Mouse (Mus musculus) cerebellum, postnatal 14 days (tissue): ENCODE results near the gene Hspa12b.

Experiments
- DNase-seq, 2 experiments: peaks; one replicate each; pipeline ENCODE4 v3.0.0; 2021; ENCODE audit warnings: mixed read lengths in 2 of 2

The Hspa12b gene

DNA sequence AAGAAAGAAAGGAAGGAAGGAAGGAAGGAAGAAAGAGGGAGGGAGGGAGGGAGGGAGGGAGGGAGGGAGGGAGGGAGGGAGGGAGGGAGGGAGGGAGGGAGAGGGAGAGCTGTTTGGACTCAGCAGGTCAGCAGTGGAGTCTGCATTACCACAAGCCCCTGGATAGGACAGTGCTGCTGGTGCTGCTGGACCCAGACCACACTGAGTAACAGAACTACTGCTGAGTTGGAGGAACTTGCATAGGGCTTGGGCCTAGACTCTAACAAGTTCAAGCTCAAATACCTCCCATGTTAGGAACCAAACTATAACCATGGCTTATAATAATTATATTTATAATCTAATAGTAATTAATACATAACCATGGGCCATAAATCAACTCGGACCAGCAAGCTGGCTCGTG, 3.8 kb downstream of the Hspa12b start:
- no peak for DNase-seq

DNA sequence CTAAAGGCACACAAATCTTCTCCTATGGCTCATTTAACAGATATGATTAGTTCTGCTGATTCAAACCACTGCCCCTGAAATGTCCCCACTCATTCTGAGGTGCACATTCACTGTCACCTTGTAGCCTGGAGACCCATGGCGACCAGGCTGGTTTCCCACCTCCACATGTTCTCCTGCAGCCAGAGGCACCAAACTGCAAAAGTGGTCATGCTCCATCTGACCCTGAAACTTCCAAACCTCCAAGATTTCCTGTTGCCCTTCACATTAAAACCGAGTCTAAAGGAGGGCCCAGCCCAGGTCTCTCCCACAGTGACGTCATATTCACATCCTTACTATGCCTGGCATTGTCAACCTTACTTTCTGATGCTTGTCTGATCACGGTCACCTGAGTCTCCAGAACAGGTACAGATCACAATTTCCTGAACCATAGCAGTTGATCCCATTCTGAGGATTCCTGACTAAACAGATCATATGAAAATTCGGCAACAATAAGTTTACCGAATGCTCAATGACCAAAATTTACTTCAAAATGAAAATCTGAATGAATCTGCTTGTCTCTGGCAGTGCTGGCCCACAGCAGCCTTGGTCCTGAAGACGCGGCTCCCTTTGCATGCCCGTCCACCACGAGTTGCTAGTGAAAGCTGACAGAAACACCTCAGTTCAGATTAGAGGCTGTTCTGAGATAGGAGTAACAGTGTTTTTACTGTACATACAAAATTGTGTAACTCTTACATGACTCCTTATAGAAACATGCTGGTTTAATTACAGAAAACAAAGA, 5.2 kb downstream of the Hspa12b start:
- DNase-seq, result no peak

DNA sequence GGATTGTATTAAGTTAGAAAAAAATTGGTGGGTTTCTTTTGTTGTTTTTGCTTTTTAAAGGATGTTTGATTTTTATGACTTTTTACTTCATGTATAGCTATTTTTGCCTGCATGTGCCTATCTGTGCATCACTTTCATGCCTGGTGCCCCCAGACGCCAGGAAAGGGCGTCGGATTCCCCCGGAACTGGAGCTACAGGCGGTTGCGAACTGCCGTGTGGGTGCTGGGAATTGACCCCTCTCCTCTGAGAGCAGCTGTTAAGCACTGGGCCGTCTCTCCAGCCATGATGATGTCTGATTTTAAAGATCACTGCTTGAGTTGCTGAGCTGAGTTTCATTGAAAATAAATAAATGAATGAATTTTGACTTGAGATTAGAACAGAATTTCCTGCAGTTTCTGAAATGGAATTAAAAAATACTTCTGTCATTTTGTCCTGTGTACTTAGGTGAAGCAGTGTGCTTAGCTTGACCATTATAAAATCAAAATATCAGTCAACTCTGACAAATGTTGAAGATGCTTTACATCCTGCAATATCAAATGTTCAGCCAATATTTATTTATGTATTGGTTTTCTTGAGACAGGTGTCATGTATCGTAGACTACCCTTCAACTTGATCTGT, 6.0 kb downstream of the Hspa12b start, which contains the start of gene Gm11037:
Gm11037 (plus strand) TSS at position 568 of the 618 bp plus-strand sequence.
- DNase-seq, result no peak

DNA sequence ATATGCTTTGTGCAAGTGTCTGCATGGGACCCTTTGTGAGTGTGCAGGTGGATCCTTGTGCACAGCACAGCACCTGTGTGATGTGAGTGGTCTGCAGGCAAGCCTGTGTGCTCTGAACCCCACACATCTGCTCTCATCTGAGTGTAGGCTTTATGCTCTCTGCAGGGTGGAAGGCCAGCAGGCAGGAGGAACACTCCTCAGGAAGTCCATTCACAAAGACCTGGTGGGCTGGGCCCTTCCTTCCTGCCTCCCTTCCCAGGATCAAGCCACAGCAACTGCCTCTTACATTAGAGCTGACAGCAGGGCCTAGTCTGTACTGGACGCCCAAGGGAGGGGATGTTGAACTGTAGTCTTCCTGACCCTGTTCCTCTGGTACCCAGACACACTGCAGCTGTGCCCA, 7.3 kb downstream of the Hspa12b start:
- no peak for DNase-seq

DNA sequence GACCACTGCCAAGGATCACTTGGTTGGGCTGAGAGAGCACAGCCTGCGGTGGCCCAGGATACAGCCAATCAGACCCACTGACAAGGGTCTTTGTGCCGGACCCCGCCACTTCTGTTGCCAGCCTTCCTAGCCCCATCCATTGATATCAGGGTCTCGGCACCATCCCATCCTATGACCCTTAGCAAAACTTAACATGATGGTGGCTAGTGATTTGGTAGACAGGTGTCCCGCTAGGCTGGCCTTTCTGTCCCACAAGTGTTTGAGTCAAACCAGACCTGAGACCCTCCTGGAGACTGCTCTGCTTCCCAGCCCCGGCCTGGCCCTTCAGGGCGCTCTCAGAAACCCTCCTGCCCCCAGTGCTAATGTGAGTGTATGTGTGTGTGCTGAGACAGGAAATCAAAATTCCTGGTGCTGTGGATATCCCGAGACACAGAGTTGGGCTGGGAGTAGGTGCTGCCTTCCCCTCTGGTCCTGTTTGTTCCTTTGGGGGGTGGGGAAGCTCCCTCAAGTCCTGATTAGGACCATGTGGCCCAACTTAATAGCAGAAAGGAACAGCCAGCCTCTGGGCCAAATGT, 7.8 kb downstream of the Hspa12b start:
- no peak for DNase-seq

DNA sequence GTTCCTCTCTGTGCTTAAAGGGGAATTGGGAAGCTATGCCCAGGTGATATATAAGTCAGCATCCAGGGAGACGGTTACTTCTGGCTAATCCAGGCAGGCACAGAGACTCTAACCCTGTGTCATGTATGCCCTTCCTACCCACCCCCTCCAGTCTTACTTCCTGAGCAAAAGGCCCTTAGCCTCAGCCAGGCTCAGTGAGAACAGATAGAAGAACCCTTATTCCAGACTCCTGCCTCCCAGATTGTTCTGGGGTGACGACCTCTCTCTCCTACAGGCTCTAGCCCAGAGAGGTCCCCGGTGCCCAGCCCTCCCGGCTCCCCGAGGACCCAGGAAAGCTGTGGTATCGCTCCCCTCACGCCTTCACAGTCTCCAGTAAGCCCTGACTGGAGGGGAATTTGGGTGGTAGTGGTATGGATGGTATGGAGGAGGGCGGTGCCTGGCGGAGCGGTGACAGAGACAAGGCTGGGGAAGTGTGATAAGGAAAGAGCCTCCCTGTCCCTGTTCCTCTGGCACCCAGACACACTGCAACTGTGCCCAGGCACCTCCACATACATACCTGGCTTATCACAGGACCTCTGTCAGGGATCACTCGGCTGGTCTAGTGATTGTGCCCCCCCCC, 8.6 kb downstream of the Hspa12b start:
- no peak for DNase-seq

DNA sequence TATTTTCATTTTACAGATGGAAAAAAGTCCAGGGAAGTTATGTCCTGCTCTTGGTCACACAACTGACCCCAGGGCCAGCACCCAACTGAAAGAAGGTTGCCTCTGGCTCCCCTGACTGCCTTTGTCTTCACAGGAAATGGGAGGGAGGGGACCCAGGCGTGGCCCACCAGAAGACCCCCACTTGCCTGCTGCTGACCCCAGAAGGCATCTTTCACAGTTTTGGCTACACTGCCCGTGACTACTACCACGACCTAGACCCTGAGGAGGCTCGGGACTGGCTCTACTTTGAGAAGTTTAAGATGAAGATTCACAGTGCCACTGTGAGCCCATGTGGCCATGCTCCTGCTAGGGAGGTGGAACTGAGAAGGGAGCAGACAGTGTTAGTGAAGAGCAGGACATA, 11.2 kb downstream of the Hspa12b start:
- DNase-seq, result no peak

DNA sequence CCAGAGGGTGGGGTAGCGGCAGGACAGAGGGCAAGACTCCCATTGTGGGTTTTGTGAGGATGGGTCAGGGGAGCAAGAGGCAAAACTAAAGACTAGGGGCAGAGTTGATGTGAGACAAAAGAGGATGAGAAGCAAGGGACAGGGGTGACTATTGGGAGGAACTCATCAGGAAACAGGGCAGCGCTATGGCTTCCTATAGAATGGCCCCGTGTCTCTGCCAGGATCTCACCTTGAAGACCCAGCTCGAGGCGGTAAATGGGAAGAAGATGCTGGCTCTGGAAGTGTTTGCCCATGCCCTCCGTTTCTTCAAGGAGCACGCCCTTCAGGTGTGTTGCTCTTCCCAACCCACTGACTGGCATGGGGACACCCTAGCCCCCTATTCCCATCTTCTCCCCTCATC, 11.7 kb downstream of the Hspa12b start:
- no peak for DNase-seq

DNA sequence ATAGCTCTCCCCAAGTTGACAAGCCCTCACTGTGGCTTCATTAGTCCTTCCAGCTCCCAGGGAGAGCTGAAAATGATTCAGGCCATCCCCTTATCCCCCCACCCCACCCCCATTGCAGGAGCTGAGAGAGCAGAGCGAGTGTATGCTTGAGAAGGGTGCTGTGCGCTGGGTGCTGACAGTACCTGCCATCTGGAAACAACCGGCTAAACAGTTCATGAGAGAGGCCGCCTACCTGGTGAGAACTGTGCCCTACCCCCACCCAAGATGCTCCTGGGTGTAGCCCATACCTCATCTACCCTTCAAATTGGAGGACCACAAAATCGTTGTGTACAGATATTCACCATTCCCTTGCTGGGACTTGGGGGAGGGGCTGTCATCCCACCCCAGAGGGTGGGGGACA, 12.2 kb downstream of the Hspa12b start:
- DNase-seq, result no peak

DNA sequence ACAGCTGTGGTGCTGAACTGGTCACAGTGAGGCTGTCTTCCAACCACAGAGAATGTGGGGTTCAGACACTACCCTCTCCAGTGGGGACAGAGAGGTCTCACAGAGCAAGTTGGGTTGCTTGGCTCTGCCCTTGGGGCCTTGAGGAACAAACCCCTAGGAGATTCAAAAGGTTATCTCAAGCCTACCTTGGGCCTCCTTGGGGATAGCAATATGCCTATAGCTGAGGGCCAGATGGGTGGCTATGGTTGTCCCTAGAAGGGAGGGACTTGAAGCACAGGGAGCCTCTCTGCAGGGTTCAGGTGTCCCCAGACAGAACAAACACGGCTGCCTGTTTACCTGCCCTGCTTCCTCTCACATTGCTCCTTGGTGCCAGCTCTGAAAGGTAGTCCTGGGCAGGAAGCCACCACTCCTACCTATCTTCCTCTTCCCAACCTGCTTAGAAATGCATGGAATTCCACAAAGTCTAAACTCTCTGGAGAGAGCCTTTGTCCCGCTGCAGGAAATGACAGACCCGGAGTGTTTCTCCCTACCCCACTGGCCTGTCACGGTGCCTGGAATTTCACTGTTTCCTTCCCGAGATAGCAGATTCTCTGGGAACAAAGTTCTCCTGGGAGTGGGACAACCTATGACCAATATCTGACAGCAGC, 12.9 kb downstream of the Hspa12b start:
- no peak for DNase-seq

DNA sequence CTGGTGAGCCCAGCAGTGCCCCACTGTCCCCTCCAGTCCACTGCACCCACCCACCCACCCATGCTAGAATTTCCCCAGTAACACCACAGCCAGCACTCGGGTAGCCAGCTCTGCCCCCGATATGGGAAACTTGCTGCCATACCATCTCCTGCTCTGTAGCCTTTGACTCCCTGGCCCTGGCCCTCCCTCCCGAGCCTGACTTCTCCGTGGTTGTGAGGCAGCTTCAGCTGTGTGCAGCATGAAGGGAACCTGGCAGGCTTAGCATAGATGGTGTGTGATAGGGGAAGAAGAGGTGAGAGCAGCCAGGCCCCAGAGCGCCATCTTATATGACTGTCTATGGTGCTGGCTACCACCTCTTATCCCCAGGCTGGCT, 13.4 kb downstream of the Hspa12b start:
- no peak for DNase-seq

DNA sequence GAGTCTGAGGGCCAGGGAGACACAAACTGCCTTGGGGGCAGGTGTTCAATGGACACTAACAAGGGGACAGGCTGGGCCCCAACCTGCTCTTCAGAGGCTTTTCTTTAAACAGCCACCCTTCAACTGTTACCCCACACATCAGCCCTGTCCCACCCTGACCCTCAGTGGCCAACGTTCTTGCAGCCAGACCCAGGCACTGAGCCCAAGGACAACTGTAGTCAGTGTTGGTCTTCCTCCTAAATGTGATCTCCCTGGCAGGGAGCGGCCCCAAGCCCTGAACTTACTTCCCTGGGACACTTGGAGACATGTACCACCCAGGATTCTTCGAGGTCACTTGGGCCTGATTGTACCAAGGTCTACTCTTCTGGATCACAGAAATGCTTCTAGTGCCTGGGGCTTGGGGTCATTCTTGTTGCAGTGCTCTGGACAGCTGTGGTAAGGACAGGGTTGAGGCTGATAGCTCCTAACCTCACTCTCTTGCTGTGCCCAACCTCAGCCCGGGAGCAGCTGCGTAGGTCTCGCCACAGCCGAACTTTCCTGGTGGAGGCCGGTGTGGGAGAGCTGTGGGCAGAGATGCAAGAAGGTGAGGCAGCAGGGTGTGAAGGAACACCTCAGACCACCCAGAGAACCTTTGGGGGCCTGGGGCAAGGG, 14.4 kb downstream of the Hspa12b start:
- no peak for DNase-seq

DNA sequence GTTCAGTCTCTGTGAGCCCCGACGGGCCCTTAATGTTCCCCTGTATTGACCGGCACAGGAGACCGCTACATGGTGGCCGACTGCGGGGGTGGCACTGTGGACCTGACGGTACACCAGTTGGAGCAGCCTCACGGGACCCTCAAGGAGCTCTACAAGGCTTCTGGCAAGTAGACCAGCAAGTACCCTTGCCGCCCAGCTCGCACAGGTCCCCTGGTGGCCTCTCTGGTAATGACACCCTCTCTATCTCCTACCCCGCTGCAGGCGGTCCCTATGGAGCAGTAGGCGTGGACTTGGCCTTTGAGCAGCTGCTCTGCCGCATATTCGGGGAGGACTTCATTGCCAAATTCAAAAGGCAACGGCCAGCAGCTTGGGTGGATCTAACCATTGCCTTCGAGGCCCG, 15.5 kb downstream of the Hspa12b start:
- DNase-seq, result peak; percentile 24 to 69

DNA sequence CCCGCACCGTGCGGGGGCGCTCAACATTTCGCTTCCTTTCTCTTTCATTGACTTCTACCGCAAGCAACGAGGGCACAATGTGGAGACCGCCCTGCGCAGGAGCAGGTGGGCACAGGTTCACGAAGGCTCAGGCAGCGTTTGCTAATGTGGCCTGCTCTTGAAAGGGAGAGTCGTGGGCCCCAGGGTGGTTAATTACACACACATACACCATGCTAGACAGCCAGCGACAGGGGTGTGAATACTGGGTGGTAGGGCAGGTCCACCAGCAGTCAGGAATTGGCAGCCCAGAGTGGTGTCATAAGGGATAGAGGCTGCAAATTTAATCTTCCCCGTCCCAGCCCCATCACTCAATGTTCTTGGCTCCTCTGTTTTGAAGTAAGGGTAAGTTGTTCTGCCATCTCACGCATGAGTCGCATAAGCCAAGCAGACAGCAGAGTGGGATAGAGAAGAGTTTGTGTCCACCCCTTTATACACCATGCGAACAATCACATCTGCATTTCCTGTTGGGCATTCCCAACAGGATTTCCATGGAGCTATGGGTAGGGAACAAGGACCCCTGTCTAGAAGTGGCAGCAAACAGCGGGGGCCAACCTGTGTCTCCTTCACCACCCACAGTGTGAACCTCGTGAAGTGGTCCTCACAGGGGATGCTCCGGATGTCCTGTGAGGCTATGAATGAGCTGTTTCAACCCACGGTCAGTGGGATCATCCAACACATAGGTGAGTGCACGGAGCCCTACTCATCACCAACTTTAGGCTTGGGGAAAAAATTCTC, 16.1 kb downstream of the Hspa12b start:
- DNase-seq, result no peak

DNA sequence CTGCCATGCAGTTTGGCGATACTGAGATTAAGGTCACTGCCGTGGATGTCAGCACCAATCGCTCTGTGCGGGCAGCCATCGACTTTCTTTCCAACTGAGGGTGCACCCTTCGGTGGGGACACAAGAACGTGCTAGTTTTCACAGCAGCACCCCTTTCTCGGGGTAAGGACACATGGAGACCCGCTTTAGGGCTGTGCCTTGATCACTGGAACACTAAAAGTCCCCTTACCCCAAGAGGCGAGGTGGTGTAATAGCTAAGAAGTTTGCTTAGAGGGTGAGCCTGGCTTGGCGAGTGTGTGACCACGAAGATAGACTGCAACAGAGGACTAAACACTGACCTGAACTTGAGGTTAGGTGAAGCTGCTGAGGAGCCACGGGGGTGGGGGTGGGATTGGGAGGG, 18.0 kb downstream of the Hspa12b start:
- no peak for DNase-seq

DNA sequence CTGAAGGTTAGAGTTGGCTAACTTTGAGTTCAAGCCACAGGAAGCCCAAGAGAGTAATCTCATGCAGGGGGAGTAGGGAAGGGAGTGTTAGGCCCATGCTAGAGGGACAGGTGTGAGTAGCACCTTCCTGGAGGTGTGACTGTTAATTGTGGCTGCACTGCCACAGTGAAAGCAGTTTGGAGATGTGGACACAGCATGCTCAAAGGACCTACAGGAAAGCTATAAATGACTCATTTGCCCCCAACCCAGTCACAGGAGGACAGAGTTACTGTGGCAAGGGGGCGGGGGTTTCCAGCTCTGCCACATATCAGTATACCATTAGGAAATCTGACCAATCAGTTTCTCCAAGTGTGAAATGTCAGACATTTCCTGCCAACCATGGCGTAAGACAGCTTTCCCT, 18.5 kb downstream of the Hspa12b start:
- no peak for DNase-seq

DNA sequence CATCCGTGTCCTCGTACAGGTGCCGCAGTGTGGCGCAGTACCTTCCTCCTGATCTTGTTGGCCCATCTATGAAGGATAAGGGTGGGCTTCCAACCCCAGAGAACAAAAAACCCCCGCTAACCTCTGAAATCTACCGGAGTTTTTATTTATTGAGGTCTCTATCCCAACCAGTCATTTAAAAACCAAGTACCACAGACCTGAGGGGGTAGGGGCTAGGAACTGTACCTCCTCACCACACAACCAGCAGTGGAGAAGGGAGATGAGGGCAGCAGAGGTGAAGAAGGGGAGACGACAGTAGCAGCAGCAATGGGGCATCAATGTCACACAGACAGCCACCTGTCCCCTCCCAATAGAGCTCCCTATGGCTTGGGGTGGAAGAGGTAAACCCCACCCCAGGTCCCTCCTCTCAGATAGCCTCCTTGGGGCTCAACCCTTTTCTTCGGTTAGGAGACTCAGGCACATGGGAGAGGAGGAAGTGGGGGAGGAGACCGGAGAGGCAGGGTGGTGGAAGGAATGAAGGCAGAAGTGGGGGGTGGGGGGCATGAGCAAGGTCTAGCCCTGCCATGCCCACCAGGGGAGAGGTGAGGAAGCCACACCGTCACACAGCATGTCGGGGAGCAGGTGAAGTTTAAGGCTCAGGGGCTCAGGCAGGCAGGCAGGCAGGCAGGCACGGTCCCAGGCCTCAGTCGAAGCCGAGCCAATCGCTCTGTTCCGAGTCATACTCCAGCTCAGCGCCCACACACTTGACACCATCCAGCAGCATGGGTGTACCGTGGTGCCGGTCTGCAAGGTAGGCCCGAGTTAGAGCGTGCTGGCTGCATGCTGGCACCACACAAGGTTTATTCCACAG, 19.3 kb downstream of the Hspa12b start:
- DNase-seq, result no peak

DNA sequence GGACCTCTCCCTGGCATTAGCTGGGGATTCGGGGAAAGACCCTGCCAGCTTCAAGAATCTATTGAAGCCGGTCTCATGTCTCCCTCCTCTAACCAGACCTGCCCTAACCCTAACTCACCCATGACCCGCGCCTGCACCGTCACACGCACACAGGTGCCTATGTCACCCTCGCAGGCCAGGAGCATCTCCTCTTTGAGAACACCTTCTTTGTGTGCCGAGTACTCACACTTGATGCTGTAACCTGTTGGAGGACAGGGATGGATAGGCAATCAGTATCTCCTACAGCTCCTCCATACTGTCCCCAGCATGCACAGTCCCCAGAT, 19.9 kb downstream of the Hspa12b start:
- DNase-seq, result no peak

DNA sequence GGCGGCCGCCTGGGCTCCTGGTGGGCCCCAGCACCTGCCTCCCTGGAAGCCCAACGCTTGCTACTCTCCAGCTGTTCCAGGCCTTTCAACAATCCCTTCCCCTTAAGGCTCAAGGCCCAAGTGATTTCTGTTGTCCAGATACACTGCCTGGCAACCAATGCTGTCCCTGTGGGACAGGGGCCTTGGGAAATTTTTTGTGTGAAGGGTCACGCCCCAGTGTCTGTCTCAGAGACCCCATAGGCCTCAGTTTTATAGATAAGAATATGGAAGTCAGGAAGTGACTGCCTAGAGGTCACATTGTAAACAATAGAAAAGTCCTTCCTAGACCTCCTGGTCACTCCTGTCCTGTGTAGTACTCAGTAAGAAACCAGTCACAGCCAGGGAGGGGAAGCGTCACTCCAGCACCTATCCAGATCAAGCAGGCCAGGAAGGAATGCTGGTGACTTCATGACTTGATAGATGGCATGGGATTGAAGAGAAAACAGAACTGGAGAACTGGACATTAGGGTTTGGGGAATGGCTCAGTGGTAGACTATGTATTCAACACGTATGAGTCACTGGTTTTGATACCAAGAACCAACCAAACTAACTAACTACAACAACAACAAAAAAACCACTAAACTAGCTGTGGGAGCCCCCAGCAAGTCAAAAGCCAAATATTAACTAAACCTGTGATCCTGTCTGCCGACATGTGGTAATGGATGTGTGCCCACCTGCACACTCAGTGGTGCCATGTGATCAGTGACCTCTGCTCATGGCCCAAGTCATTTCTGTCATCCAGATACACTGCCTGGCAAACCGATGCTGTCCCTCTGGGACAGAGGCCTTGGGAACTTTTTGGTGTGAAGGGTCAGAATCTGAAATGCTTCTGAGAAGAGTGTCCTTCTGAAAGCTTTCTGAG, 21.5 kb downstream of the Hspa12b start:
- DNase-seq, result no peak

DNA sequence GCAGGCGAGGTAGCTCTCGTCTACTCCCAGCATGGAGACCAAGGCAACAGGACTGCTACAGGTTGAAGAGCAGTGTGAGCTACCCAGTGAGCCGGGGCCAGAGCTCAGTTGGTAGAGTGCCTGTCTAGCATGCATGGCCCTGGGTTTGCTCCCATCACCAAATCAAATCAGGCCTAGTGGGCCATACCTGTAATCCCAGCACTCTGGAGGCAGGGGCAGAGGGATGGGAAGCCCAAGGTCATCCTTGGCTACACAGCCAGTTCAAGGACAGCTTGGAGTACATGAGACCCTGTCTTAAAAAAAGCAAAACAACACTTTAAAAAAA, 22.1 kb downstream of the Hspa12b start:
- no peak for DNase-seq
